Mouse (Mus musculus) midbrain, embryonic 10.5 days (tissue): ENCODE measurements around the gene Donson. TPM values are rescaled to one million over a fixed set of nuclear protein-coding genes. Genes with fewer than 3 reads are reported as not detected.

Experiments
- DNase-seq: peaks from one replicate; pipeline ENCODE4 v3.0.0-alpha.2; 2017; ENCODE audit warnings: low spot score
- H3K27ac ChIP-seq: fragments of 300-500 bp; sonication (generic); replicated peaks from 2 replicates; pipeline ENCODE4 v1.5.1; 2016; ENCODE audit warnings: mild to moderate bottlenecking
- H3K27me3 ChIP-seq: fragments of 300-500 bp; sonication (generic); 2 replicates; pipeline ENCODE4 v1.6.1; 2016; ENCODE audit warnings: low read depth, mild to moderate bottlenecking; ENCODE audit not compliant: poor library complexity, severe bottlenecking
- H3K36me3 ChIP-seq: fragments of 300-500 bp; sonication (generic); 2 replicates; pipeline ENCODE4 v1.6.1; 2016; ENCODE audit warnings: mild to moderate bottlenecking, moderate library complexity
- H3K4me1 ChIP-seq: fragments of 300-500 bp; sonication (generic); 2 replicates; pipeline ENCODE4 v1.6.1; 2016
- H3K4me3 ChIP-seq: fragments of 300-500 bp; sonication (generic); 2 replicates; pipeline ENCODE4 v1.5.1; 2016; ENCODE audit warnings: mild to moderate bottlenecking, moderate library complexity
- H3K9me3 ChIP-seq: fragments of 300-500 bp; sonication (generic); replicated peaks from 2 replicates; pipeline ENCODE4 v1.6.1; 2016; ENCODE audit warnings: mild to moderate bottlenecking
- WGBS: fragments of 180-500 bp; shearing (Covaris S2); methylation state at CpG from one replicate; pipeline ENCODE4 v1.1.7; 2016; 5-methylcytosine and 5-hydroxymethylcytosine counted together
- polyA plus RNA-seq: library from polyadenylated mRNA; unstranded; fragments of >200 nt; fragmentation: Nextera tagmentation; extraction: Ambion mirVana; gene quantifications from 2 replicates; pipeline ENCODE4 v1.2.1, GENCODE M21; 2016

Gene Donson
- polyA plus RNA-seq, 1 experiment from 2014 or later: 38.3 TPM

DNA sequence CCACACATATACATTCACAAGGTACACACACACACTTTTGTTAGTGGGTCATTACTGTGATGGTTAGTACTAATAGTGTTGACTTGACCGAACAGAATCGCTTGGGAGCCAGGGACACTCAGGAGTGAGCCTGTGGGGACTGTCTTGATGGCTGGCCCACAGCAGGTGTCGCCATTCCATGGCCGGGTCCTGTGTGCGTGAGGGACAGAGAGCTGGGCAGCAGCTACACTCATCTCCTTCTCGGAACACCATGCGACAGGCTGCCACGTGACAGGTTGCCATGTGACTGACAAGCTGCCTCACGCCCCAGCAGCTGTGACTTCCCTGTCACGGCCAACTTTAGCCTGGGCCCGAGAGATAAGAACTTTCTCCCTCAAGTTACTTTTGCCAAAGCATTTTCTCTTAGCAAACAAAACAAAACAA, 28.4 kb upstream of the Donson start:
- Histone ChIP-seq H3K4me3 (no peak overlapping the region), H3K27me3 (no peaks in the 10 kb centered on the region), H3K4me1 (no peaks in the 10 kb centered on the region), H3K9me3 (no peaks in the 10 kb centered on the region), H3K36me3 (peaks cover 86% of the 10 kb centered on the region), H3K27ac (no peak overlapping the region)
- 84% methylated on average over 11 of the region's 11 CpGs for WGBS
- no peak for DNase-seq

- Histone ChIP-seq H3K4me1 (no peaks in the 10 kb centered on the region), H3K27me3 (no peaks in the 10 kb centered on the region), H3K4me3 (no peak overlapping the region), H3K36me3 (peaks cover 77% of the 10 kb centered on the region), H3K27ac (no peak overlapping the region), H3K9me3 (no peaks in the 10 kb centered on the region)
- no peak for DNase-seq
- 93% methylated on average over 7 of the region's 7 CpGs for WGBS
Measured at GRCm38 (mm10) chr16:91710241-91710640, 21.7 kb upstream of the Donson start.

GRCm38 (mm10) chr16:91704603-91705340, 16.2 kb upstream of the Donson start:
- H3K27ac ChIP-seq: no peak overlapping the region
- peaks cover 79% of the 10 kb centered on the region for H3K36me3 ChIP-seq
- H3K9me3 ChIP-seq: no peaks in the 10 kb centered on the region
- H3K27me3 ChIP-seq: no peaks in the 10 kb centered on the region
- H3K4me1 ChIP-seq: peaks cover 5% of the 10 kb centered on the region; the same call in 1 of the 2 replicates
- no peak overlapping the region for H3K4me3 ChIP-seq
- WGBS: 87% methylated on average over 14 of the region's 14 CpGs
- no peak for DNase-seq

DNA sequence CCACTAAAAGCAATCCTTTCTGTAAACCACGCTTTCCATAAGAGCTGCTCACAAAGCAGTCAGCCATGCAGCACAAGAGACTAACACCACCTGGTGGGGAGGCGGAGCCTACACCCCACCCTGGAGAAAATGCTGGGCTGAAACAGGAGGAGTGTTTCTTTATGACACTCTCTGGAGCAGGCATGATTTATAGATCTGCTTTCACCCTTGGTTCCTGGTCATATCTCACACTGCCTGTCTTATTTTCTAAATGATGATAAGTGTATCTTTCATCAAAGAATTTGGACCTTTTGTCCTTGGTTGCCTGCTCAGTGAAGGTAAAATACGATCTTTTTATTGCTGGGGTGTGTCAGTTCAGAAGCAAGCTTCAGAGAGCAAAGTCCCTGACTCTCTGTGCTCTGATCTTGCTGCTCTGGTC, 14.2 kb upstream of the Donson start:
- Histone ChIP-seq H3K27me3 (no peaks in the 10 kb centered on the region), H3K36me3 (peaks cover 83% of the 10 kb centered on the region), H3K4me3 (no peak overlapping the region), H3K9me3 (no peaks in the 10 kb centered on the region), H3K4me1 (peaks cover 5% of the 10 kb centered on the region; the same call in 1 of the 2 replicates), H3K27ac (no peak overlapping the region)
- DNase-seq: no peak
- WGBS: 58% methylated on average over 3 of the region's 3 CpGs

- Histone ChIP-seq H3K4me1 (peaks cover 5% of the 10 kb centered on the region; the same call in 1 of the 2 replicates), H3K27me3 (no peaks in the 10 kb centered on the region), H3K36me3 (peaks cover 83% of the 10 kb centered on the region), H3K4me3 (no peak overlapping the region), H3K27ac (no peak overlapping the region), H3K9me3 (no peaks in the 10 kb centered on the region)
- 93% methylated on average over 13 of the region's 13 CpGs for WGBS
- no peak for DNase-seq
Measured at GRCm38 (mm10) chr16:91701908-91702307, 13.3 kb upstream of the Donson start.

DNA sequence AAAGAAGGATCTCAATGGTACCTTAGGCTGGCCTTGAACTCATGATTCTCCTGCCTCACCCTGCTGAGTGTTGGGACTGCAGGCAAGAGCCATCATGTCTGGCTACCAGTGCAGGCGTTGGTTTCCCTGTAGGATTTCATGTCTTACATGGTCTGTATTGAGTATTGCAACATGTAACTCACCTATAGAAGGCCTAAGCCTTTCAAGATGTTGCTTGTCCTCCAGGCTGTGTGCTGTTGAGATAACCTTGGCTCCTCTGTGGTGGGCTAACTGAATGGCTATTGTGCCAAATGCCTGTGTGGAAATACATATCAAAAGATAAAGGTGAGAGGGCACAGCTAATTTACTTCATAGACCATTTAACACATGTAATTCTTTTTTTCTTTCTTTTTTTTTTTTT, 10.4 kb upstream of the Donson start:
- H3K4me1 ChIP-seq: peaks cover 5% of the 10 kb centered on the region; the same call in 1 of the 2 replicates
- no peaks in the 10 kb centered on the region for H3K9me3 ChIP-seq
- H3K27me3 ChIP-seq: no peaks in the 10 kb centered on the region
- H3K27ac ChIP-seq: no peak overlapping the region
- DNase-seq: no peak
- 85% methylated on average over 1 of the region's 1 CpGs for whole genome bisulfite sequencing
- H3K4me3 ChIP-seq: no peak overlapping the region
- peaks cover 72% of the 10 kb centered on the region for H3K36me3 ChIP-seq

- no peak overlapping the region for H3K27ac ChIP-seq
- WGBS: 83% methylated on average over 8 of the region's 8 CpGs
- H3K9me3 ChIP-seq: no peaks in the 10 kb centered on the region
Measured at GRCm38 (mm10) chr16:91695108-91695755, 6.7 kb upstream of the Donson start.

DNA sequence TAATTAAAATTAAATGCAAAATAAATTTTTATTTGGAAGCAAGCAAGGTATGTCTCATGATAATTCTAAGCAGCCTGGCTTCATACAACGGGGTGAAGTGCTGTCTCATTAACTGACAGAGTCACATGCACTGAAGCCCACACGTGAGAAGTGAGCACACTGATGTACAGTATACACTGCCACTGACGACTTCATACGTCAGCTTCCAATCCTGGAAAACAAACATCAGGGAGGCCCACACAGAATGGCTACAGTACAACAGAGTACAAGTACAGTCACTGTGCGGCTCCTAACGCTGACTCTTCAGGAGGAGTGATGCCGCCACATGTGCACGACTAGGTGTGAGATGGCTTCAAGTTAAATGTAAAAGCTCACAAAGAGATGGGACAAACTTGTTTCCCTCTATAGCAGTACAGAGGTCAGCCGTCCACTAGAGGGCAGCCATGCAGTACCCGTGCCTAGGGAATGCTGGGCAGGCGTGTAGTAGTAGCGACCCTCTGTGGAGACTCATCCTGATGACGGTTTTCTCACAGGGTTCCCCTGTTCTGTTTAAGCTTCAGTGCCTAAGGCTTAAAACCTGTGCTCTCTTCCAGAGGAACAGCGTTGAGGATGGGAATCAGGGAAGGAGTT, 6.0 kb upstream of the Donson start:
- H3K9me3 ChIP-seq: no peaks in the 10 kb centered on the region
- WGBS: 35% methylated on average over 14 of the region's 14 CpGs
- no peaks in the 10 kb centered on the region for H3K27me3 ChIP-seq
- peaks cover 42% of the 10 kb centered on the region for H3K36me3 ChIP-seq
- peak; percentile 79 for DNase-seq
- no peak overlapping the region for H3K27ac ChIP-seq
- peaks cover 6% of the 10 kb centered on the region for H3K4me1 ChIP-seq
- H3K4me3 ChIP-seq: no peak overlapping the region

More at GRCm38 (mm10) chr16:91695108-91695755, 6.7 kb upstream of the Donson start:
- H3K36me3 ChIP-seq: peaks cover 45% of the 10 kb centered on the region
- no peaks in the 10 kb centered on the region for H3K27me3 ChIP-seq
- DNase-seq: no peak
- H3K4me3 ChIP-seq: no peak overlapping the region
- no peaks in the 10 kb centered on the region; the same call in 1 of the 2 replicates for H3K4me1 ChIP-seq

DNA sequence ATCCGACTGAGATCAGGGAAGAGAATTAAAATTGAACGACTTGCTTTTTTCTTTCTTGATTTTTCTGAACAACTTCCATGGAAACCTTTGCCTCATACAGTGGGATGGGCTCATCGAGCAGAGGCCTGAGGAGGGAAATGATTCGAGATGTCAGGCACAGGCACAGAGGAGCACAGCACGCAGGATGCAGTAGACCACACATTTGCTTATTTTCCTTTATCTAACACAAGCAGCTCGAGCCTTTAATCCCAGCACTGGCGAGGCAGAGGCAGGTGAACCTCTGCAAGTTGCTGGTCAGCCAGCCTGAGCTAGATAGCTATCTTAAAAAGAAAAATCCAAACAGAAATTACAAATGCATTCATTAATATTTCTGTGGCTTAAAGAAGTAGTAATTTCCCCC, 1.2 kb upstream of the Donson start:
- H3K27ac ChIP-seq: no peak overlapping the region
- H3K4me1 ChIP-seq: peaks cover 30% of the 10 kb centered on the region
- H3K27me3 ChIP-seq: no peaks in the 10 kb centered on the region
- peak overlapping the region; percentile 94 for H3K4me3 ChIP-seq
- no peak for DNase-seq
- peaks cover 21% of the 10 kb centered on the region for H3K36me3 ChIP-seq
- no peaks in the 10 kb centered on the region for H3K9me3 ChIP-seq
- 48% methylated on average over 7 of the region's 7 CpGs for WGBS

DNA sequence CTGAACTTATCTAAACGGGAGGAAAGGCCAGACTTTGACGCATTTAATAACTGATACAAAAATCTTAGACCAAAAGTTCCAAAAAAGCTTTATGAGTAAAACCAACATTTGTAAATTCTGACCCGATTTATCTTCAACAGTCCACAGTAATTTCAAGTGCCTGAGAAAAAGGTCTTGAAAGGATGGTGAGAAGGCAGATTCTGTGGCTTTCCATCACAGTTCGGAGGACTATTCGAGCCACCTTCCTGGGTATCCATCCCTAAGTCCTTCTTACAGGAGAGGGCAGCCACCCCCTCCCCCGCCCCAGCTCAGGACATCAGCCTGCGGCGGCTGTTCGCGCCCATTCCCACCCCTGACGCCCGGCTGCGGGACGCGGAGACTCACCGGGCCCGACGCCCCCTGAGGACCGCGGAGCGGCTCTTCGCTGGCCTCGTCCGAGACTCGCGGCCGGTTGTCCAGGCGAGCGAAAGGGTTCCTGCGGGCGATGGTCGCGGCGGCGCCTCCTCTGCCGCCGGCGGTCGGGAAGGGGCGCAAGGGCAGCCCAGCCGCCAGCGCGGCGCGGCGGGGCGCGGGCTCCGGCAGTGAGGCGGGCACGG, 449 bp downstream of the Donson start:
- WGBS: 1% methylated on average over 50 of the region's 51 CpGs
- no peaks in the 10 kb centered on the region for H3K9me3 ChIP-seq
- H3K4me3 ChIP-seq: peak overlapping the region; percentile 94
- H3K27ac ChIP-seq: peak overlapping the region; percentile 94
- no peaks in the 10 kb centered on the region for H3K27me3 ChIP-seq
- H3K4me1 ChIP-seq: peaks cover 30% of the 10 kb centered on the region
- DNase-seq: no peak
- peaks cover 31% of the 10 kb centered on the region for H3K36me3 ChIP-seq

DNA sequence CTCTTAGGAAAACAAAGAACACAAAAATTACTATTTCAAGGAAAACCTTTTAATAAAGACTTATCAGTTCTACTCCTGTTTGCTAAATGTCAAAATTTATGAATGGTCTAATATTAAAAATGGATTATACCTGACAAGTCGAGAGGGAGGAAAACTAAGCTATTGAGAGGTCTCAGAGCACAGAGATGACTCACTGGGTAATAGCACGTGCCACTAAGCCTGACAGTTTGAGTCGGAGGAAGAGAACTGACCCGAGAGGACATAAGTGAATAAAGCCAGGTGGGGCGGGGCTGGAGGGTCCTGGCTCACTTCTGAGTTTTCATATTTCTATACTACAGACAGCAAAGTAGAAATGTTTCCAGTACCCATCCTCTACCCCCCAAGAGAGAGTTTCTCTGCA, 2.2 kb downstream of the Donson start:
- no peak overlapping the region for H3K4me3 ChIP-seq
- DNase-seq: no peak
- no peak overlapping the region for H3K27ac ChIP-seq
- no peaks in the 10 kb centered on the region for H3K9me3 ChIP-seq
- H3K27me3 ChIP-seq: no peaks in the 10 kb centered on the region
- H3K4me1 ChIP-seq: peaks cover 30% of the 10 kb centered on the region
- WGBS: 90% methylated on average over 5 of the region's 5 CpGs
- peaks cover 47% of the 10 kb centered on the region for H3K36me3 ChIP-seq

GRCm38 (mm10) chr16:91685526-91685925, 3.0 kb downstream of the Donson start:
- no peaks in the 10 kb centered on the region for H3K27me3 ChIP-seq
- peaks cover 30% of the 10 kb centered on the region for H3K4me1 ChIP-seq
- H3K4me3 ChIP-seq: no peak overlapping the region
- no peaks in the 10 kb centered on the region for H3K9me3 ChIP-seq
- no peak overlapping the region for H3K27ac ChIP-seq
- 87% methylated on average over 5 of the region's 5 CpGs for WGBS
- DNase-seq: no peak
- peaks cover 55% of the 10 kb centered on the region for H3K36me3 ChIP-seq
